Mouse (Mus musculus) embryonic fibroblast, embryonic 13.5 days (primary cell): ENCODE measurements at regions not wholly inside any gene's neighbourhood (a gene's known extent, or its start where the extent isn't known, plus 50 kb on each side); places are given as distances from the start of the nearest gene placed in this dataset.

ENCODE experiments used
- CTCF ChIP-seq: IDR thresholded peaks from 2 replicates; pipeline ENCODE4 v1.5.1; 2011; ENCODE audit warnings: mild to moderate bottlenecking, control low read depth, low read length, moderate library complexity, borderline replicate concordance; ENCODE audit not compliant: insufficient read depth
- POLR2A ChIP-seq: IDR thresholded peaks from 2 replicates; pipeline ENCODE4 v1.6.1; 2011; ENCODE audit warnings: low read depth, mild to moderate bottlenecking, control low read depth, low read length, moderate library complexity

GRCm38 (mm10) chr2:45541394-45541793 lies 424.2 kb upstream of the Zeb2 start:
- no peak for TF ChIP-seq POLR2A
- TF ChIP-seq CTCF = no peak
